Mouse (Mus musculus) stomach, embryonic 14.5 days (tissue): ENCODE results near the gene Plekha1. TPM values are rescaled to one million over a fixed set of nuclear protein-coding genes. Genes with fewer than 3 reads are reported as not detected.

Source experiments
- ATAC-seq: fragments of 200-750 bp; cut with Nextera tagmentation; 2 replicates; pipeline ENCODE4 v1.8.0; 2017; ENCODE audit warnings: low read depth, moderate TSS enrichment; ENCODE audit not compliant: insufficient number of reproducible peaks, insufficient read depth, low FRiP score
- H3K27ac ChIP-seq: fragments of 300-500 bp; sonication (generic); 2 replicates; pipeline ENCODE4 v1.5.1; 2014; ENCODE audit warnings: mild to moderate bottlenecking, low read length, moderate library complexity, mixed read lengths
- H3K27me3 ChIP-seq: fragments of 300-500 bp; sonication (generic); 2 replicates; pipeline ENCODE4 v1.6.1; 2014; ENCODE audit warnings: low read length, control low read depth, mixed read lengths; ENCODE audit not compliant: control insufficient read depth, insufficient read depth
- H3K36me3 ChIP-seq: fragments of 300-500 bp; sonication (generic); 2 replicates; pipeline ENCODE4 v1.6.1; 2014; ENCODE audit warnings: mild to moderate bottlenecking, control low read depth, low read length, moderate library complexity, mixed read lengths; ENCODE audit not compliant: control insufficient read depth, insufficient read depth
- H3K4me1 ChIP-seq: fragments of 300-500 bp; sonication (generic); 2 replicates; pipeline ENCODE4 v1.6.1; 2014; ENCODE audit warnings: low read length, control low read depth, mixed read lengths; ENCODE audit not compliant: control insufficient read depth, insufficient read depth
- H3K4me2 ChIP-seq: fragments of 300-500 bp; sonication (generic); replicated peaks from 2 replicates; pipeline ENCODE4 v1.6.1; 2014; ENCODE audit warnings: low read depth, low read length, control low read depth
- H3K4me3 ChIP-seq: fragments of 300-500 bp; sonication (generic); 2 replicates; pipeline ENCODE4 v1.5.1; 2014; ENCODE audit warnings: low read depth, low read length, control low read depth
- H3K9ac ChIP-seq: fragments of 300-500 bp; sonication (generic); replicated peaks from 2 replicates; pipeline ENCODE4 v1.6.1; 2014; ENCODE audit warnings: low read depth, mild to moderate bottlenecking, control low read depth, low read length, moderate library complexity, mixed read lengths
- H3K9me3 ChIP-seq: fragments of 300-500 bp; sonication (generic); 2 replicates; pipeline ENCODE4 v1.6.1; 2016; ENCODE audit warnings: low read depth, low read length, control low read depth; ENCODE audit not compliant: control insufficient read depth
- WGBS: fragments of 180-500 bp; shearing (Covaris S2); extraction: QIAGEN DNeasy Blood & Tissue Kit; methylation state at CpG from one replicate; pipeline ENCODE4 v1.1.7; 2014; 5-methylcytosine and 5-hydroxymethylcytosine counted together
- polyA plus RNA-seq: library from polyadenylated mRNA; unstranded; fragments of >200 nt; fragmentation: Nextera tagmentation; extraction: Ambion mirVana; gene quantifications from 2 replicates; pipeline ENCODE4 v1.2.1, GENCODE M21; 2014

Gene Plekha1
- polyA plus RNA-seq, 1 experiment from 2014 or later: 47.1 TPM

DNA sequence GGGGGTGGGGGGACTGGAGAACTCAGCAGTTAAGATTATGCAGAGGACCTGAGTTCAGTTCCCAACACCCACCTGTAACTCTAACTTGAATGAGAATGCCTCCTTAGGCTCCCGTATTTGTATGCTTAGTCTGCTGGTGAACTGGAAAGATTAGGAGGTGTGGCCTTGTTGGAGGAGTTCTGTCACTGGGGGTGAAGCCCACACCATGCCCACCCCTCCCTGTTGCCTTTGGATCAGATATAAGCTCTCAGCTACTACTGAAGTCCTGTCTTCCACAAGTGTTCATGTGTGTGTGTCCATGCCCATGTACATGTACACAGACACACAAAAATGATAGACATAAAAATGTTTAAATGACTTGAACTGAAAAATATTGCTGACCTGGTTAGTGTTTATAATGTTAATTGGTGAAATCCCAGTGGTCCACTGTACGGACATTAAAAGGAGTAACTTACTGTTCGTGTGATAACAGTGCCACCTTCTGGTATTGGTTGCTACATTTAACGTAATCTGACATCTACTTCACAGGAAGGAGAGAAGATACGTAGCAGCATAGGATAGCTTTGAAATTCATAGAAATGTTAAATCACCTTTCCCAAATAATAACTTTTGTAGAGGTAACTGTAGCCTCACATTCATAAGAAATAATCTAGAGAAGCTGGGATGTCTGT is 49.3 kb downstream of the Plekha1 start:
- Histone ChIP-seq H3K27ac (no peak overlapping the region), H3K4me2 (no peak overlapping the region), H3K9me3 (no peaks in the 10 kb centered on the region), H3K36me3 (peaks cover 6% of the 10 kb centered on the region; the same call in 1 of the 2 replicates), H3K9ac (no peak overlapping the region), H3K27me3 (no peaks in the 10 kb centered on the region), H3K4me3 (no peak overlapping the region), H3K4me1 (no peaks in the 10 kb centered on the region)
- WGBS: 47% methylated on average over 5 of the region's 5 CpGs
- ATAC-seq: no peak

DNA sequence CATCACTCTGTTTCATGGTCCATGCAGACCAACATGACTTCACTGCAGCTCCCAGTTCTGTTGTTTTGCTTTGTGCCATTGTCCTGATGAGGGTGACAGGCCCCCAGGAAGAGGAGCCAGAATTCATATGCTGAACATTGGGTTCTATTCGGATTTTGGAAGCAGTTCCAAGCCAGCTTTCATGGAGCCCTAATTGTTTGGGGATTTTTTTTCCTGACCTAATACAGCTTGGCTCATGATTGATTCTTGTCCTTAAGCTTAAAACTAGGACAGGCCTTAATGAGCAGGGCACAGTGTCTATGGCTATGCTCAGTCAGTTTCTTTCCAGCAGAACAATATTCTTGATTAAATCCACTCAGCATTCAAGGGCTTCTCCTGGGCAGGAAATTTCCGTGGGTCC is 52.7 kb downstream of the Plekha1 start:
- no peak for ATAC-seq
- WGBS: 67% methylated on average over 2 of the region's 2 CpGs
- Histone ChIP-seq H3K36me3 (peaks cover 3% of the 10 kb centered on the region; the same call in 1 of the 2 replicates), H3K4me3 (no peak overlapping the region), H3K9ac (no peak overlapping the region), H3K4me1 (no peaks in the 10 kb centered on the region), H3K27ac (no peak overlapping the region), H3K27me3 (no peaks in the 10 kb centered on the region), H3K4me2 (no peak overlapping the region), H3K9me3 (no peaks in the 10 kb centered on the region)

GRCm38 (mm10) chr7:130922981-130923731 is 57.6 kb downstream of the Plekha1 start:
- Histone ChIP-seq H3K27me3 (no peaks in the 10 kb centered on the region), H3K9ac (no peak overlapping the region), H3K4me1 (no peaks in the 10 kb centered on the region), H3K4me3 (no peak overlapping the region), H3K36me3 (no peaks in the 10 kb centered on the region), H3K9me3 (no peaks in the 10 kb centered on the region), H3K4me2 (no peak overlapping the region), H3K27ac (no peak overlapping the region)
- WGBS: 70% methylated on average over 13 of the region's 13 CpGs
- no peak for ATAC-seq

- Histone ChIP-seq H3K9me3 (no peaks in the 10 kb centered on the region), H3K4me1 (peaks cover 2% of the 10 kb centered on the region; the same call in 1 of the 2 replicates), H3K4me2 (no peak overlapping the region), H3K4me3 (no peak overlapping the region), H3K27ac (no peak overlapping the region), H3K9ac (no peak overlapping the region), H3K36me3 (no peaks in the 10 kb centered on the region), H3K27me3 (peaks cover 5% of the 10 kb centered on the region; the same call in 1 of the 2 replicates)
- WGBS: 66% methylated on average over 3 of the region's 3 CpGs
- no peak for ATAC-seq
These were observed 64.8 kb downstream of the Plekha1 start for GRCm38 (mm10) chr7:130930401-130930800.

DNA sequence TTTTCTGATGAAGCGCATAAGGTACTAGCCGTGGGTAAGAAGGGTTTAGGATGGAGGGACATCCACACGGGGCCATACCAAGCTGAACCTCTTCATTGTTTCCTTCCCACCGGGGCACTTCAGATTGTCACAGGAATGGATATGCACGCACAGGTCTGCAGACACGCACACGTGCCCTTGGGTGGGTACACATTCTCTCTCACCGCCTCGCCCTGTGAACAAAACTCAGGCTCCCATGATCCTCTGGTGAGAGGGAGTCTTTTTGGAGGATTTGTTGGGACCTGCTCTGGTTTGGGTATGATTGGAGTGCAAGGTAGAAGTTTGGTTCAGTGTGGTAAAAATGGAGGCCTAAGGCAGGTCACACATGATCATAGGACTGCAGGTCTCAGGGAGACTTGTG is 67.4 kb downstream of the Plekha1 start:
- Histone ChIP-seq H3K9me3 (no peaks in the 10 kb centered on the region), H3K27me3 (peaks cover 19% of the 10 kb centered on the region)
- 73% methylated on average over 9 of the region's 9 CpGs for WGBS

GRCm38 (mm10) chr7:130934654-130935053 is 69.1 kb downstream of the Plekha1 start:
- H3K27ac ChIP-seq: no peak overlapping the region
- H3K36me3 ChIP-seq: no peaks in the 10 kb centered on the region
- H3K27me3 ChIP-seq: peaks cover 22% of the 10 kb centered on the region
- H3K9me3 ChIP-seq: no peaks in the 10 kb centered on the region
- peaks cover 13% of the 10 kb centered on the region for H3K4me1 ChIP-seq
- H3K4me2 ChIP-seq: no peak overlapping the region
- 77% methylated on average over 4 of the region's 4 CpGs for WGBS
- H3K4me3 ChIP-seq: no peak overlapping the region
- H3K9ac ChIP-seq: no peak overlapping the region
- no peak for ATAC-seq

More for the DNA sequence above, 67.4 kb downstream of the Plekha1 start:
- ATAC-seq: no peak
- H3K4me1 ChIP-seq: peaks cover 13% of the 10 kb centered on the region
- H3K27ac ChIP-seq: no peak overlapping the region
- H3K36me3 ChIP-seq: no peaks in the 10 kb centered on the region
- no peak overlapping the region for H3K4me3 ChIP-seq
- H3K9ac ChIP-seq: no peak overlapping the region
- H3K4me2 ChIP-seq: no peak overlapping the region

DNA sequence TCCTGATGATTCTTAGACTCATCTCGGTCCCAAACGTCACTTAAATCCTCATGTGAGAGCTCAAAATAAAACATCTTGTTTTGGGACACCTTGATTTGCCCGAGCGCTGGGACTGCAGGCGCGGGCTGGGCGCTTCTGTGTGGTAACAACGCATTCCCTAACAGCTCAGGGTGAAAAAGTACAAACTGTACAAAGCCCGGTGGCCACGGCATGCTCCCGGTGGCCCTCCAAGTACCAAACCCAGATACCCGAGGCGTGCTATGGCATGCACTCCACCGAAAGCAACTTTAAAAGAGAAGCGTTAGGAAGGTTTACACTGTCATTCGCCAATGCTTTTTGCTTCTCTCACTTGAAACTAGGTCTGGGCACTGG is 69.9 kb downstream of the Plekha1 start:
- no peak overlapping the region for H3K27ac ChIP-seq
- no peaks in the 10 kb centered on the region for H3K36me3 ChIP-seq
- peak overlapping the region; percentile 84 for H3K4me2 ChIP-seq
- no peak overlapping the region for H3K9ac ChIP-seq
- peaks cover 13% of the 10 kb centered on the region for H3K4me1 ChIP-seq
- 10% methylated on average over 16 of the region's 16 CpGs for WGBS
- ATAC-seq: no peak
- no peaks in the 10 kb centered on the region for H3K9me3 ChIP-seq
- H3K4me3 ChIP-seq: peak overlapping the region; percentile 54
- H3K27me3 ChIP-seq: peaks cover 22% of the 10 kb centered on the region

GRCm38 (mm10) chr7:130935793-130936471 is 70.4 kb downstream of the Plekha1 start, which contains the start of gene Htra1:
Gene Htra1, plus strand, starts transcription at chr7:130936111.
- Histone ChIP-seq H3K27me3 (peaks cover 22% of the 10 kb centered on the region), H3K4me1 (peaks cover 13% of the 10 kb centered on the region), H3K9ac (0 out of 2 replicates have a peak within 1 kb of the TSS, but pooled peaks have one; percentile 14), H3K36me3 (no peaks in the 10 kb centered on the region), H3K4me3 (peak within 1 kb of the TSS; percentile 54), H3K27ac (no peak within 1 kb of the TSS), H3K4me2 (peak within 1 kb of the TSS; percentile 84), H3K9me3 (no peaks in the 10 kb centered on the region)
- WGBS: under 1% methylated on average over 70 of the region's 70 CpGs
- peak; percentile 53; the same call in 1 of the 2 replicates for ATAC-seq
